Mouse (Mus musculus) liver, embryonic 14.5 days (tissue): Measurements from ENCODE around the gene Letmd1. TPM values are rescaled to one million over a fixed set of nuclear protein-coding genes. Genes with fewer than 3 reads are reported as not detected.
A peak's percentile ranks its signal among the peaks of the same experiment; 100 is the strongest.

Experiments
- ATAC-seq: fragments of 200-750 bp; cut with Nextera tagmentation; 2 replicates; pipeline ENCODE4 v1.8.0; 2017; ENCODE audit warnings: moderate number of reproducible peaks, mild to moderate bottlenecking, moderate library complexity; ENCODE audit not compliant: insufficient read depth
- DNase-seq, 3 experiments: peaks; one replicate each; pipeline ENCODE4 v3.0.0-alpha.2; 2012 to 2013; ENCODE audit warnings: low read depth in 3 of 3, low spot score in 3 of 3
- H3K27ac ChIP-seq: fragments of 300-500 bp; sonication (generic); 2 replicates; pipeline ENCODE4 v1.5.1; 2014; ENCODE audit warnings: moderate library complexity, mild to moderate bottlenecking, control low read depth, inconsistent platforms
- H3K27me3 ChIP-seq: fragments of 300-500 bp; sonication (generic); 2 replicates; pipeline ENCODE4 v1.6.1; 2014; ENCODE audit warnings: mild to moderate bottlenecking, low read length, moderate library complexity; ENCODE audit not compliant: control insufficient read depth, insufficient read depth
- H3K36me3 ChIP-seq: fragments of 300-500 bp; sonication (generic); replicated peaks from 2 replicates; pipeline ENCODE4 v1.6.1; 2014; ENCODE audit warnings: low read depth; ENCODE audit not compliant: control insufficient read depth, insufficient read depth
- H3K4me1 ChIP-seq, 2 experiments: fragments of 200-500 bp in 1 of 2; fragments of 300-500 bp in 1 of 2; sonication (generic) in 1 of 2; replicated peaks; 2 replicates each; pipeline ENCODE4 v1.6.1; 2012 to 2014; ENCODE audit warnings: antibody characterized with exemption in 1 of 2, inconsistent platforms in 1 of 2, low read length in 1 of 2; ENCODE audit not compliant: control insufficient read depth in 2 of 2, insufficient read depth in 2 of 2
- H3K4me2 ChIP-seq: fragments of 300-500 bp; sonication (generic); 2 replicates; pipeline ENCODE4 v1.6.1; 2014; ENCODE audit warnings: low read depth, mild to moderate bottlenecking, control low read depth, moderate library complexity
- H3K4me3 ChIP-seq, 2 experiments: fragments of 200-500 bp in 1 of 2; fragments of 300-500 bp in 1 of 2; sonication (generic) in 1 of 2; 2 replicates each; pipeline ENCODE4 v1.5.1; 2012 to 2014; ENCODE audit warnings: low read depth in 2 of 2, low read length in 2 of 2, mild to moderate bottlenecking in 2 of 2, control low read depth in 1 of 2, inconsistent platforms in 1 of 2, moderate library complexity in 1 of 2; ENCODE audit not compliant: insufficient read depth in 1 of 2
- H3K9ac ChIP-seq: fragments of 300-500 bp; sonication (generic); replicated peaks from 2 replicates; pipeline ENCODE4 v1.6.1; 2014; ENCODE audit warnings: mild to moderate bottlenecking, control low read depth, moderate library complexity
- H3K9me3 ChIP-seq: fragments of 300-500 bp; sonication (generic); 2 replicates; pipeline ENCODE4 v1.6.1; 2016; ENCODE audit warnings: low read length, mixed read lengths; ENCODE audit not compliant: control insufficient read depth
- CTCF ChIP-seq: IDR thresholded peaks from 2 replicates; pipeline ENCODE4 v1.5.1; 2016; ENCODE audit warnings: antibody characterized with exemption, low read depth, control low read depth
- EP300 ChIP-seq: IDR thresholded peaks from 2 replicates; pipeline ENCODE4 v1.6.1; 2016; ENCODE audit warnings: antibody characterized with exemption, low read depth
- WGBS: fragments of 180-500 bp; shearing (Covaris S2); extraction: QIAGEN DNeasy Blood & Tissue Kit; methylation state at CpG from one replicate; pipeline ENCODE4 v1.1.7; 2014; ENCODE audit not compliant: insufficient replicate concordance; 5-methylcytosine and 5-hydroxymethylcytosine counted together
- polyA plus RNA-seq, 2 experiments: library from polyadenylated mRNA; depleted of rRNA in 1 of 2; stranded (reverse) in 1 of 2; unstranded in 1 of 2; fragments of >200 nt; fragmentation: Nextera tagmentation in 1 of 2; extraction: Ambion mirVana in 1 of 2; gene quantifications; 2 replicates each; pipeline versions ENCODE4 v1.2.1 to v1.2.3; 2012 to 2014

The Letmd1 gene
- polyA plus RNA-seq, 2 experiments = 9.5 to 15.2 TPM

GRCm38 (mm10) chr15:100443126-100443922 lies 25.5 kb upstream of the Letmd1 start:
- H3K27ac ChIP-seq = peak overlapping the region; percentile 66
- peaks cover 7 to 17% of the 10 kb centered on the region in 2 experiments for H3K4me1 ChIP-seq
- H3K4me2 ChIP-seq = peak overlapping the region; percentile 75
- H3K4me3 ChIP-seq = peak overlapping the region; percentile 52 to 78
- H3K9me3 ChIP-seq = no peaks in the 10 kb centered on the region
- peak in 2 of 3 experiments; percentile 83 to 86 for DNase-seq
- H3K9ac ChIP-seq = peak overlapping the region; percentile 69
- no peaks in the 10 kb centered on the region for H3K36me3 ChIP-seq
- peak; percentile 93 for ATAC-seq
- 1% methylated on average over 20 of the region's 31 CpGs for WGBS
- no peaks in the 10 kb centered on the region for H3K27me3 ChIP-seq
- TF ChIP-seq CTCF (no peak), EP300 (no peak)

- no peak for TF ChIP-seq CTCF
- no peak for TF ChIP-seq EP300
- Histone ChIP-seq H3K36me3 (no peaks in the 10 kb centered on the region), H3K4me1 (peaks cover 7 to 17% of the 10 kb centered on the region in 2 experiments), H3K27me3 (no peaks in the 10 kb centered on the region), H3K9me3 (no peaks in the 10 kb centered on the region), H3K9ac (no peak overlapping the region), H3K4me3 (no peak overlapping the region), H3K27ac (no peak overlapping the region), H3K4me2 (no peak overlapping the region)
- 9% methylated on average over 2 of the region's 2 CpGs for WGBS
- DNase-seq (no peak), ATAC-seq (no peak)
These were observed 21.9 kb upstream of the Letmd1 start for GRCm38 (mm10) chr15:100446887-100447286.

GRCm38 (mm10) chr15:100448572-100448971 lies 20.3 kb upstream of the Letmd1 start:
- H3K27ac ChIP-seq = no peak overlapping the region
- no peak overlapping the region for H3K4me2 ChIP-seq
- no peaks in the 10 kb centered on the region for H3K9me3 ChIP-seq
- H3K4me1 ChIP-seq = peaks cover 4 to 13% of the 10 kb centered on the region in 2 experiments
- H3K36me3 ChIP-seq = no peaks in the 10 kb centered on the region
- H3K9ac ChIP-seq = no peak overlapping the region
- H3K4me3 ChIP-seq = no peak overlapping the region
- DNase-seq (no peak), ATAC-seq (no peak)
- TF ChIP-seq CTCF (peak; percentile 31; the same call in 1 of the 2 replicates), EP300 (no peak)
- WGBS = 67% methylated on average over 4 of the region's 4 CpGs
- no peaks in the 10 kb centered on the region for H3K27me3 ChIP-seq

GRCm38 (mm10) chr15:100449495-100449894 lies 19.3 kb upstream of the Letmd1 start:
- Histone ChIP-seq H3K4me1 (peaks cover 0 to 5% of the 10 kb centered on the region in 2 experiments; a peak in 1 of 4 replicates), H3K4me3 (no peak overlapping the region), H3K27ac (no peak overlapping the region), H3K36me3 (no peaks in the 10 kb centered on the region), H3K9me3 (no peaks in the 10 kb centered on the region), H3K9ac (no peak overlapping the region), H3K4me2 (no peak overlapping the region), H3K27me3 (no peaks in the 10 kb centered on the region)
- ATAC-seq = no peak
- WGBS = 90% methylated on average over 3 of the region's 3 CpGs
- DNase-seq = no peak
- TF ChIP-seq CTCF (no peak), EP300 (no peak)

DNA sequence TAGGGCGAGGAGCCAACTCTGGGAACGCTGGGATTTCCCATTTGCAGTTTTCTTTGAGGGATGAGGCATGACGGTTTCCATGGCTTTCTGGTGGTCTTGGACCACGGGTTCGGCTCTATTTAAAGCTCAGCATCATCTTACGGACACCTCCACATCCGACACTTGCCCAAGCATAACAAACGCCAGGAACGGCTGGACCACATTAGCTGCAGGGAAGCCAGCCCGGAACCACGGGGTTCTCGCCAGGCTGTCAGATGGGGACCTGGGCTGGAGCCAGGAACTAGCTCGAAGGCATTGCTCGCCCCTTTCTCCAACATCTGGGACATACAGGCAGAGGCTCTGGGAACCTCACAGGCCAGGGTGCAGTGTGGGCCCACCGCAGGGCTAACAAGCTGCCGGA lies 17.6 kb upstream of the Letmd1 start:
- no peak for DNase-seq
- 78% methylated on average over 16 of the region's 16 CpGs for WGBS

More for the DNA sequence above, 17.6 kb upstream of the Letmd1 start:
- ATAC-seq = no peak
- Histone ChIP-seq H3K4me2 (no peak overlapping the region), H3K9me3 (no peaks in the 10 kb centered on the region), H3K9ac (no peak overlapping the region), H3K36me3 (no peaks in the 10 kb centered on the region), H3K4me3 (no peak overlapping the region), H3K4me1 (peaks cover 0 to 5% of the 10 kb centered on the region in 2 experiments; a peak in 1 of 4 replicates), H3K27ac (no peak overlapping the region), H3K27me3 (no peaks in the 10 kb centered on the region)
- TF ChIP-seq EP300 (no peak), CTCF (no peak)
